8 mouse cellular contexts compared by ENCODE assay signal in the genomic region with DNA sequence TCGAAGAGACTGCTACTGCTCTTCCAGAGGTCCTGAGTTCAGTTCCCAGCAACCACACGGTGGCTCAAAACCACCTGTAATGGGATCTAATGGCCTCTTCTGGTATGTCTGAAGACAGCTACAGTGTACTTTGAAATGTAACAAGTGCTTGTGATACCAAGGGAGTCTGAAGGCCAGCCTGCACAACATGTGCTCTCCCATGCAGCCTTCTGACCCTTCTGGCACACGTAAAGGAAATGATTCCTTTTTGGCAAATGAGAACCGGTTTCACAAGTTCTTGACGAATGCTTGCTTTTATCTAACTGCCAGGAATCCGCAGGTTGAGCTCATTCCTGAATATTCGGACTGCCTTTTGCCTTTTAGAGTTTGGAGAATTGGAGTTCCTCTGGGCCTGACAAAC. TPM values are rescaled to one million over a fixed set of nuclear protein-coding genes. Genes with fewer than 3 reads are reported as not detected.
A peak's percentile ranks its signal among the peaks of the same experiment; 100 is the strongest.
DNase-seq lines count a peak whose midpoint lies in the region; ATAC-seq and TF ChIP-seq lines count a peak whose summit lies in the region.

No protein-coding gene starts in this region.

- H3K27ac ChIP-seq in thymus, adult 2 months (ENCODE audit: control insufficient read depth, insufficient read depth, low read length): peak overlapping the region; percentile 66
- H3K27ac ChIP-seq in heart, embryonic 12.5 days (ENCODE audit: poor library complexity, severe bottlenecking): peak overlapping the region; percentile 37; the same call in 1 of the 2 replicates
- peak overlapping the region; percentile 91 for H3K27ac ChIP-seq in liver, embryonic 12.5 days

- H3K9ac ChIP-seq in heart, embryonic 12.5 days: peak overlapping the region; percentile 60
- peak overlapping the region; percentile 77 for H3K9ac ChIP-seq in liver, embryonic 12.5 days

- H3K4me3 ChIP-seq in thymus, adult 2 months (ENCODE audit: control insufficient read depth, insufficient read depth, low read length): no peak overlapping the region; the same call in 1 of the 2 replicates
- H3K4me3 ChIP-seq in heart, embryonic 12.5 days: peak overlapping the region; percentile 38
- peak overlapping the region; percentile 57 for H3K4me3 ChIP-seq in liver, embryonic 12.5 days

- no peak for TF ChIP-seq POLR2A in thymus, adult 2 months (IDR thresholded peaks at IDR 0.05; ENCODE audit: control insufficient read depth, extremely low read depth, insufficient read depth, low read length, poor library complexity)

- TF ChIP-seq CTCF in thymus, adult 2 months (IDR thresholded peaks at IDR 0.05; ENCODE audit: borderline replicate concordance, control insufficient read depth, extremely low read depth, insufficient read depth, low read length, poor library complexity): no peak

- peaks cover 13% of the 10 kb centered on the region for H3K4me1 ChIP-seq in thymus, adult 2 months (replicated peaks; ENCODE audit: control insufficient read depth, insufficient read depth, low read length)
- peaks cover 15% of the 10 kb centered on the region for H3K4me1 ChIP-seq in heart, embryonic 12.5 days (replicated peaks)
- peaks cover 49% of the 10 kb centered on the region for H3K4me1 ChIP-seq in liver, embryonic 12.5 days

- no peaks in the 10 kb centered on the region for H3K9me3 ChIP-seq in heart, embryonic 12.5 days (replicated peaks)
- H3K9me3 ChIP-seq in liver, embryonic 12.5 days (replicated peaks): no peaks in the 10 kb centered on the region

- ATAC-seq in heart, embryonic 12.5 days (ENCODE audit: insufficient number of reproducible peaks, low FRiP score): no peak
- ATAC-seq in liver, embryonic 12.5 days: no peak

- peak overlapping the region; percentile 65 for H3K4me2 ChIP-seq in heart, embryonic 12.5 days
- H3K4me2 ChIP-seq in liver, embryonic 12.5 days: peak overlapping the region; percentile 80

- WGBS in thymus, adult 2 months: 32% methylated on average over 7 of the region's 7 CpGs
- 41% methylated on average over 7 of the region's 7 CpGs for WGBS in heart, embryonic 12.5 days
- 30% methylated on average over 7 of the region's 7 CpGs for WGBS in liver, embryonic 12.5 days (ENCODE audit: insufficient replicate concordance)

- H3K36me3 ChIP-seq in thymus, adult 2 months (ENCODE audit: control insufficient read depth, insufficient read depth, low read length): no peaks in the 10 kb centered on the region
- H3K36me3 ChIP-seq in heart, embryonic 12.5 days: no peaks in the 10 kb centered on the region
- no peaks in the 10 kb centered on the region for H3K36me3 ChIP-seq in liver, embryonic 12.5 days

- H3K27me3 ChIP-seq in thymus, adult 2 months (ENCODE audit: control insufficient read depth, insufficient read depth, low read length): no peaks in the 10 kb centered on the region
- no peaks in the 10 kb centered on the region for H3K27me3 ChIP-seq in heart, embryonic 12.5 days (replicated peaks)
- H3K27me3 ChIP-seq in liver, embryonic 12.5 days (replicated peaks): no peaks in the 10 kb centered on the region

- DNase-seq in thymus, adult 2 months: no peak
- no peak for DNase-seq in thymus, postnatal 0 days (ENCODE audit: low spot score)
- peak; percentile 61 for DNase-seq in skeletal muscle tissue, adult 2 months (ENCODE audit: low read depth, low spot score)
- no peak for DNase-seq in spleen, postnatal 10 days (ENCODE audit: low spot score in 2 of 2)
- no peak for DNase-seq in Muller cell, postnatal 12 days (ENCODE audit: inconsistent ontology term)
- DNase-seq in frontal cortex, postnatal 10 days (ENCODE audit: low spot score in 2 of 2): no peak

RNA-seq across cellular contexts. Expression of a gene that starts 4.4 kb away (rescaled TPM):
- 69.3 and 70.8 TPM in 2 replicates for polyA plus RNA-seq in thymus, adult 2 months (2012; rRNA removed)
- polyA plus RNA-seq in thymus, postnatal 0 days (2015; fragmentation: Nextera tagmentation; extraction: Ambion mirVana): 196 and 207 TPM in 2 replicates
- 89.6 and 91.9 TPM in 2 replicates for polyA plus RNA-seq in heart, embryonic 12.5 days (2016; fragmentation: Nextera tagmentation; extraction: Ambion mirVana)
- 217 and 228 TPM in 2 replicates for polyA plus RNA-seq in liver, embryonic 12.5 days (2016; fragmentation: Nextera tagmentation; extraction: Ambion mirVana)

RNA-seq across cellular contexts. Expression of a gene that starts 8.5 kb away (rescaled TPM):
- 533 and 863 TPM in 2 replicates for polyA plus RNA-seq in thymus, adult 2 months (2012; rRNA removed)
- polyA plus RNA-seq in thymus, postnatal 0 days (2015; fragmentation: Nextera tagmentation; extraction: Ambion mirVana): 505 and 542 TPM in 2 replicates
- polyA plus RNA-seq in heart, embryonic 12.5 days (2016; fragmentation: Nextera tagmentation; extraction: Ambion mirVana): 428 and 457 TPM in 2 replicates
- polyA plus RNA-seq in liver, embryonic 12.5 days (2016; fragmentation: Nextera tagmentation; extraction: Ambion mirVana): 503 and 514 TPM in 2 replicates

RNA-seq across cellular contexts. Expression of a gene that starts 20.6 kb away (rescaled TPM):
- 123 and 125 TPM in 2 replicates for polyA plus RNA-seq in thymus, adult 2 months (2012; rRNA removed)
- 62.4 and 66.1 TPM in 2 replicates for polyA plus RNA-seq in thymus, postnatal 0 days (2015; fragmentation: Nextera tagmentation; extraction: Ambion mirVana)
- 27.9 and 28.5 TPM in 2 replicates for polyA plus RNA-seq in heart, embryonic 12.5 days (2016; fragmentation: Nextera tagmentation; extraction: Ambion mirVana)
- 30.4 and 34.4 TPM in 2 replicates for polyA plus RNA-seq in liver, embryonic 12.5 days (2016; fragmentation: Nextera tagmentation; extraction: Ambion mirVana)

RNA-seq across cellular contexts. Expression of a gene that starts 30.6 kb away (rescaled TPM):
- polyA plus RNA-seq in thymus, adult 2 months (2012; rRNA removed): 20.2 and 21.8 TPM in 2 replicates
- polyA plus RNA-seq in thymus, postnatal 0 days (2015; fragmentation: Nextera tagmentation; extraction: Ambion mirVana): 13.0 and 15.0 TPM in 2 replicates
- polyA plus RNA-seq in heart, embryonic 12.5 days (2016; fragmentation: Nextera tagmentation; extraction: Ambion mirVana): 15.1 and 16.9 TPM in 2 replicates
- polyA plus RNA-seq in liver, embryonic 12.5 days (2016; fragmentation: Nextera tagmentation; extraction: Ambion mirVana): 20.1 and 22.2 TPM in 2 replicates

RNA-seq across cellular contexts. Expression of a gene that starts 35.5 kb away (rescaled TPM):
- polyA plus RNA-seq in thymus, adult 2 months (2012; rRNA removed): 22.7 and 25.5 TPM in 2 replicates
- polyA plus RNA-seq in thymus, postnatal 0 days (2015; fragmentation: Nextera tagmentation; extraction: Ambion mirVana): 22.8 and 26.5 TPM in 2 replicates
- 7.8 and 8.4 TPM in 2 replicates for polyA plus RNA-seq in heart, embryonic 12.5 days (2016; fragmentation: Nextera tagmentation; extraction: Ambion mirVana)
- 4.9 and 5.3 TPM in 2 replicates for polyA plus RNA-seq in liver, embryonic 12.5 days (2016; fragmentation: Nextera tagmentation; extraction: Ambion mirVana)

Comparison
In these comparisons a context has a peak if more than half of its experiments do, and no peak if none do; other contexts are left out.
1. H3K27ac ChIP-seq: peak in every context shown above with its lines; median percentile 91 in liver, embryonic 12.5 days; 66 in thymus, adult 2 months; 37 in heart, embryonic 12.5 days.